Mouse (Mus musculus) bone marrow macrophage, adult 2 months (primary cell): Measurements from ENCODE around the gene Uts2.

Experiments
- CTCF ChIP-seq: IDR thresholded peaks from 2 replicates; pipeline ENCODE4 v1.5.1; 2012; ENCODE audit warnings: low read depth, mild to moderate bottlenecking, low read length, moderate library complexity
- POLR2A ChIP-seq: IDR thresholded peaks from 2 replicates; pipeline ENCODE4 v1.6.1; 2012; ENCODE audit warnings: mild to moderate bottlenecking, low read depth, low read length, borderline replicate concordance

- TF ChIP-seq CTCF (no peak), POLR2A (no peak)
These were observed 27.9 kb upstream of the Uts2 start for GRCm38 (mm10) chr4:150968956-150969355.
